Mouse (Mus musculus) cerebellum, adult 18-20 months (tissue): ENCODE data around the gene Accsl.

Experiments used
- DNase-seq, 2 experiments: peaks; one replicate each; pipeline ENCODE4 v3.0.0; 2021

Gene Accsl

DNA sequence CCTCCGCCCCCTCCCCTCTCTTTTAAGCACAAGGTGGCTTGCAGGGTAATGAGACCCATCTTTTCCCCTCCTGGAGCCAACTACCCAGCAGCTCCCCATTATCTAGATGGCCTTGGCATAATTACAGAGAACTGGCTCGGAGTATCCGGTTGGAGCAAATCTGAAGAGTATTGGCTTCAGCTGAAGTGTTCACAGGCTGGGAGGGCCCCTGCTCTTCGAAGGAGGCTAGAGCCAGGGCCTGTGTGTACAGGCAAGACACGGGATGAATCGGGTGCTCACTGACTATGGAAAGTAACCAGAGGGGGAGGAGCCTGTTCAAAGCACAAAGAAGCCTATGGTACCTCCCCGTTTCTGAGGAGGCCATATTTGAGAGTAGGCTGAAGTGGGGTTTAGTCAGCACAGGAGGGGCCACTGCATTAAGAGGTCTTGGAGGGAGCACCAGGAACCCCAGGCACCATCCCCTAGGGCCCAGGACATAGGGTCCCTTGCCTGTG, at the start of gene Accsl:
TSS of gene Accsl (minus strand) at position 51 of the 494 bp plus-strand sequence.
- no peak for DNase-seq

DNA sequence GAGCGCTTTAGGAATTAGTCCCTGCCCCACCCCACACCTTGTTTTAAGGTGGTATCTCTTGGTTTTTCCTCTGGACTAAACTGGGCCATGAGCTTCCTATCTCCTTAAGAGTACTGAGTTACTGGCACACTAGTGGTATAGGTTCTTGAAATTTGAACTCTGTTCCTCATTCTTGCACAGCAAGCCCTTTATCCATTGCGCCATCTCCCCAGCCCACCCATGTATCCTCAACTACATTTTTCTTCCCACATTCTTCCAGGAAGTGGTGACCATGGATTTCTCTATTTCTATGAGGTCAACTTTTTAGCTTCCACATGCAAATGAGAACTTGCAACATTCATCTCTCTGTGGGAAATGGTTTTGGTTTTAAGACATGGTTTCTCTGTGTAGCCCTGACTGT, 44.6 kb upstream of the Accsl start:
- DNase-seq = no peak

DNA sequence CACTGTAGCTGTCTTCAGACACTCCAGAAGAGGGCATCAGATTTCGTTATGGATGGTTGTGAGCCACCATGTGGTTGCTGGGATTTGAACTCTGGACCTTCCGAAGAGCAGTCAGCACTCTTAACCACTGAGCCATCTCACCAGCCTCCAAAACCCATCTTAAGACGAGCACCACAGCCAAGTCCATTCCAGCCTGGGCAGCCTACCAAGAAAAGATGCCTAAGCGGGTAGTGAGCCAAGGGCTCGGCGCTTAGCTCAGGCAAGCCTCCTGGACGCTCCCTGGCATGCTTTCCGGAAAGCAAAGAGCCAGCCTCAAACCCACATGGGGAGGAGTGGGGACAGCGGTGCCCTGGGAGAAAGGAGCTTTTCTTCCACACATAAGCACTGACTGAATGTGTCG, 43.0 kb upstream of the Accsl start:
- peak; percentile 64 to 69 for DNase-seq

DNA sequence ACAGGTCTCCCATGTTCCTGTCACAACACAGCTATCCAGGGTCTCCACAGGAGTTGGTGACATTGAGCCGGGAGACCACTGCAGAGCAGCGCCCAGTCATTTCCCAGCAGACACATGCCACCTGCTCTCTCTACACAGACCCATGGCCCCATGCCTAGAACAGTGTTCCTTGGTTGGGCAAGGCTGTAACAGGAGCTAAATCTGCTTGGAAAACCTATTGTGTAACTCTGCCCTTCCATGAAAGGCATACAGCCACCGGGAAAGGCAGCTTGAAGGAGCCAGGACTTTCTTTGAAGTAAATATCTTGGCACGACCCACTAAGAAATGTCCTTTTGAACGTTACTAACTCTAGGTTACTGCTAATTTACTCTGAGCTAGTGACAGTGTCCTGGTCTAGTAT, 40.8 kb upstream of the Accsl start:
- DNase-seq = no peak

DNA sequence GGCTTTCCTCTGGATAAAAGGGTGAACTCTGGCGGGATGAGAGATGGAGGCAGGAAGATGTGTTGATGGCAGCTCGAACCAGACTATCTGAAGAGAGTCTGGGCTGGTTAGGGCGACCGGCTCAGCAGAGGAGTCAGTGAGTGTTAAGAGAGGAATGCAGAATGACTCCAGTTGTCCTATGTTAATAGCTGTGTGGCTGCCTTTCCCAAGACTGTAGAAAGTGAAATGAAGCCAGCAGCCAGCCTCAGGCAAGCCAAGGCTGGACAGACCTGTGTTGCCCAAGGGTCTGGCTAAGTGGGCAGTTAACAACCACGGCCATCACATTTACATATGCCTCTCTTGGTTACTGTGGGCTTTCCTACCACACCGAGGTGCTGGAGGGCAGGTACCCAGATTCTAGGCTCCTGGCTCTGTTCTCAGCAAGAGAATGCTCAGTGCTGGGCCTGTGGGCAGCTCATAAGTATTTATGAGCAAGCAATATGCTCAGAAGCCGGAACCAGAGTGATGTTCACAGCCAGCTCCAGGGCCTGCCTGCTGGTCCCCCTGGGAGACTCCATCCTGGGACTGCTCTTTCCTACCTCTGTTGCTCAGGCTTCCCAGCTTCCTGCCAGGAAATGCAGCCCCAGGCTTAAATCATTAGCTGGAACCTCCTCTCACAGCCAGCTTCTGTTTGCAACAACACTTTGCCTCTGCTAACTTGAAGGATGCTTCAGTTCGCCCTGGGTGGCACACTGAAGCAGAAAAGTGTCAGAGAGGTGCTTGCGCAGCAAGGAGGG, 38.8 kb upstream of the Accsl start:
- DNase-seq = no peak

DNA sequence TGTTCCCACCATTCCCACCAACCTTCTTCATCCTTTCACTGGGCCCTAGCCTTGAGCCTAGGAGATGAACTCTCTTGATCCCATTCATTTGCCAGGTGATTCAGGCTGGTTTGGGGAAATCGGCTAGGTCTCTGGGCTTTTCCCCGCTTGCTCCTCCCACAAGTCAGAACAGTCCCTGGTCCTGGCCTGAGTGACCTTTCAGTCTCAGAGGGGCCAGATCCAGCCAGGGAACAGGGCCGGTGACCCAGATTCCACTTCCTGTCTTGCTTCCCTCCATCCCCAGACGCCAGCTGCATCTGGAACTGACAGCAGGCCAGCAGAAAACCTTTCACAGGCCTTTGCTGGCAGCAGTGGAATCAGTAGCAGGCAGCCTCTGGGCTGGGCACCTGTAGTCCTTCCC, 37.4 kb upstream of the Accsl start:
- DNase-seq = no peak

DNA sequence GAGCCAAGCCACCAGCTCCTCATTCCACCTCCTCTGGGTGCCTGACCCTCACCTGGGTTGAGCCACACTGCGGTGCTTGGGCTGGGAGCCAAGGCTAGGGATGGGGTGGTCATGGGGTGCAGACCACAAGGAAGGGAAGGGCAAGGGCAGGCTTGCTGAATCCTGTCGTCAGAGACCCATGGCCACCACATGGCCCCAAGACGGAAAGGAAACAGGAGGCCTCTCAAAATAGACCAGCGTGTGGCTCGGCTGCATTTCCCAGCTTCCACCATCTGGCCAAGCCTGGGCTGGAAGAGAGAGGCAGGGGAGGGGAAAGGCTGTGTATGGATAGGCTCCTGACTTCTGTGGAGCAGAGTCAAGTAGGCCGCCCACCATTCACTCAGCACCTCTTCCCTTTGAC, 34.5 kb upstream of the Accsl start:
- DNase-seq = peak; percentile 21 to 36

DNA sequence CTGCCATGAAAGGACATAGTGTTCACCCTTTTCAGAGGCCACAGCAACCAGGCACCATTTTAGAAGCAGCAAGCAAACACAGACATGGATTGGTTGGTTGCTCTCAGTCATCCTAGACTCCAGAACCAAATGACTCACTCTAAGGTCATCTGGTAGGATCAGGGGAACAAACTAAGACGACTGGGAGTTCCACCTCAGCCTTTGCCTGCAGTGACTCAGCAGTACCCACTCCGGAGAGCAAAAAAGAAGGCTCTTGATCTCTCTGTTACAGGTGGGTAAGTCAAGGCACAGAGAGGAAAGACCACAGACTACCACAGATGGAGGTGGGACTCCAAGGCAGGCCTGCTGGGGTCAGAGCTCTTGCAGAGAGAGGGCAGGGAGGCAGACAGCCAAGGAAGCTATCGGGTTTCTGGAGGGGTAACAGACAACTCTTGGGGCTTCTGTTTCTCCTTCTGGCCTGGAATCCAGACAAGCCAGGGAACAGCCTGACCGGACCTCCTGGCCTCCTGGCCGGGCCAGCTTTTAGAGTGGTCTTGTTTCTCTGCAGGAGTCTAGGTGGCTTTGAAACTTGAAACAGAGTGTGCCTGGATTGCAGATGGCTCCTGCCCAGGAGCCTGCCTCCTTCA, 33.8 kb upstream of the Accsl start:
- peak in 1 of 2 experiments; percentile 12 for DNase-seq

DNA sequence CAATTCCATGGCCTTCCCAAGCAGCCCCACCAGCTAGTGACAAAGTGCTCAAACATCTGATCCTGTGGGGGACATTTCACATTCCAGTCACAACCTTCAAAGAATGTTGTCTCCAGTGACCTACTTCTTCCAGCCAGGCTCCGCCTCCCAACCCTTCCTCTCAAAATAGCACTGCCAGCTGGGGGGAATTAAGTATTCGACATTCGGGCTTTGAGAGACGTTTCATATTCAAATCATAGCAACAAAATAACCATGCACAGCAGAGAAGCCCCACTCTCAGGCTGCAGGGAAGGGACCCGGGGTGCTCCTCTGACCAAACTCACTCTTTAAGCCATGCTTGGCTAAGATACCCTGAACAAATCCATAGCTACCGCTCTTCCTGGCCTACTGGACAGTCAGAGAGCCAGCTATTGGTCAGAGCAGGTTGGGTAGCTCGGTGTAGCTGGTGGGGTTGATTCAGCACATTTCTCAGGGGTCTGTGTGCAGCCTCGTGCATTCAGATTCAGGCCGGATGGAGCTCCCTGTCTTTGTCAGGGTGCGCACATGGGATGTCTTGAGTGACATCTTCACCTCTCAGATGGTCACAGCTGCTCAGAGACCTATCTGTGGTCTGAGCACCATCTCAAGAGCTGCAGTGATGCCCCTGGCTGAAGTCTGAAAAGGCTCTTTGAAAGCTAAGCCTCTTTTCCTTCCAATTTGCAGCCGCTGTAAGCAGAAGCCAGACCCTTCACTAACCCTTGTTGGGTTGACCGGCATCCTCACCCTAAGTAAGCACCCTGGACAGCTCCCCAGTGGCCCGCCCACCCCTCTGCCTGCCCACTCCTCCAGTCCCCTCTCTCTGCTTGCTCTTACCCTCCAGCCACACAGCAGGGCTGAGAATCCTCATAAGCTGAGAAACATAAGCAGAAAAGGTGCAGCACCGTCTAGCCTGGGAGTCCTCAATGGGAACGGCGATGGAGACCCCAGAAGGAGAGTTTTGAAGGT, 30.7 kb upstream of the Accsl start:
- peak in 1 of 2 experiments; percentile 19 for DNase-seq

DNA sequence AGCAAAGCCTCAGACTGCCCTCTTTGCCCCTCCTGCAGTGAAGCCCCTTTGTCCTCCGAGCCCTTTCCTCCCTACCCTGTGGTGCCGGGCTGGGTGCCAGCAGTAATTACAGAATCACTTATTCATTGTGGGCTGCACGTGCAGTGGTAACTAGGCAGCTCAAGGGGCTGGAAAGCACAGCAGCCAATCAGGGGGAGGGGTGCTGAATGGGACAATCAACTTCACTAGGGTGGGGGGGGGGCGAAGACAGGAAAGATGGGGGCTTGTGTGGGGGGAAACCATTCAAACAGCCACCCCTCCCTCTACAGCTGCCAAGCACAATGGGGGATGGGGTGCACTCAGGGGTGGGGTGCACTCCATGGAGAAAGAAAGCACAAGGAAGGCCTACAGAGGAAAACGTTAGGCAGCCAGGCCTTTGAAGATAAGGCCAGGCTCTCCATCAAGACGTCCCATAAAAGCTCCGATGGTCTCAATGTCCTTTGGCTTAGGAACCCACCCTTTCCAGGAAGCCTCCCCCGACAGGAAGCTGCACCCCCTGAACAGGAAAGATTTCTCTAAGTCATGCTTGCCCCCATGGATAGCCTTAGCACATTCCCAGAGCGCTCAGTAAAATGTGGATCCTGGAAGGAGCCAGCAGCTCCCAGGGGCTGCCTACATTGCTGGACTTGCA, 22.8 kb upstream of the Accsl start:
- DNase-seq = peak in 1 of 2 experiments; percentile 16

DNA sequence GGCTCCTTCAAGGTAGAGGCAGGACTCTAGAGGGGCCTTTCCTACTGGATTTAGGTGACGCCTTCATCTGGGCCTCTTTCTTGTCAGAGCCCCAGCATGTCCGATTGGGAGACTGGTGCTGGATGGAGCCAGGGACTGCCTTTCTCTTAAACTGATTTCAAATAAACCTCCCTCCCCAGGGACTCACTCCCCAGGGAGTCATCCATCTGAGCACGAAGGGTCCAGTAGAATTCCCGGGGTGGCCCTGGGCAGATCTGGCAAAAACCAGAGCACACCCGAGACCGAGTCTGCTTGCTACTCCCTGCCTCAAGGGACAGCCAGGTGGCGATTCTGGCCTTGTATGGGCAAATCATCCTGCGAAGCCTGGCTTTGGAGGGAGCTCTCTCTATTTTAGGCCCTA, 21.2 kb upstream of the Accsl start:
- DNase-seq = no peak

DNA sequence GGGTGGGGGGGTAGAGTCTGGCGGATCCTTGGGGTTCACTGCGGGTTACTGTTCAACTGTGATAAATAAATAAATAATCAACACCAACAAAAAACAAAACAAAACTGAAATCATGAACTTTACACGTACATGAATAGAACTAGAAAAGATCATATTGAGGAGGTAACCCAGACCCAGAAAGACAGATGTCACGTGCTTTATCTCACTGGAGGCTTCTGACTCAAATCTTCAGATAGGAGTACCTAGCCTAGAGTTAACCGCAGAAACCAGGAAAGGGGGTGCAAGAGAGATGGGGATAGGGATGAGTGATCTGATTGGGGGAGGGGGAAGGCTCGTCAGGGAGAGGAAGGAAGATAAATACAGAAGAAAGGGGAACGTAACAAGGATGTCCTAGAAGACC, 20.1 kb upstream of the Accsl start:
- DNase-seq = no peak

DNA sequence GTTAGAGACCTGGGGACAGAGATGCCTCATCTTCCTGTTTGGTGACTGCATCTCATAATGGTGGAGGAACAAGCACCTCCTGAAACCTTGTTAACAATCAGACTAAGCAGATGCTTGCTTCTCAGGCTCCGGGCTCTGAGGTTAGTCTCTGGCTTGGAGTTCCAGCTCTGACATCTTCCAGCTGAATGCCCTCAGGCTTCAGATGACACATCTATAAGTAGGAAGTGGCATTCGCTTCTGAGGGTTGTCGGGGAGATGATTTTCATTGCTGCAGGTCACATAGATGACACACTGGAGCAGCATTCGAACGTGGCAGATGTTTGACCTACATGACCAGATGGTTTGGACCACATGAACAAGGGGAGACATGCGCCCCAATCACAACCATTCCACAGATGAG, 19.4 kb upstream of the Accsl start:
- DNase-seq = no peak

DNA sequence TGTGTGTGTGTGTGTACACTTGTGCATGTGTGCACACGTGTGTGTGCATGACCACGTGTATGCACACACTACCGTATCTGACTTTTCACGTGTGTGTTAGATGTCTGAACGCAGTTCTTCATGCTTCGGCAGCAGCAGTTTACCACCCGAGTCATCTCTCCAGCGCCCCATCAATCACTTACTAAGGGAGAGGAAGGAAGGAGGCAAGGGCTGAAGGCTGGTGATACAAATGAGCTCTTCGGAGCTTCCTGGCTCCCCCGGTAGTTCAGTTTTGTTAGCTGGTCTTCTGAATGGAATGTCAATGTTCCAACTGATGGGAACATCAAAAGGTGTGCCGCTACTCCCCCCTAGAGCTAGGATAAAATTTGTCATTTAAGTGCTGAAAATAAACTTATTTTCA, 18.3 kb upstream of the Accsl start:
- DNase-seq = no peak

DNA sequence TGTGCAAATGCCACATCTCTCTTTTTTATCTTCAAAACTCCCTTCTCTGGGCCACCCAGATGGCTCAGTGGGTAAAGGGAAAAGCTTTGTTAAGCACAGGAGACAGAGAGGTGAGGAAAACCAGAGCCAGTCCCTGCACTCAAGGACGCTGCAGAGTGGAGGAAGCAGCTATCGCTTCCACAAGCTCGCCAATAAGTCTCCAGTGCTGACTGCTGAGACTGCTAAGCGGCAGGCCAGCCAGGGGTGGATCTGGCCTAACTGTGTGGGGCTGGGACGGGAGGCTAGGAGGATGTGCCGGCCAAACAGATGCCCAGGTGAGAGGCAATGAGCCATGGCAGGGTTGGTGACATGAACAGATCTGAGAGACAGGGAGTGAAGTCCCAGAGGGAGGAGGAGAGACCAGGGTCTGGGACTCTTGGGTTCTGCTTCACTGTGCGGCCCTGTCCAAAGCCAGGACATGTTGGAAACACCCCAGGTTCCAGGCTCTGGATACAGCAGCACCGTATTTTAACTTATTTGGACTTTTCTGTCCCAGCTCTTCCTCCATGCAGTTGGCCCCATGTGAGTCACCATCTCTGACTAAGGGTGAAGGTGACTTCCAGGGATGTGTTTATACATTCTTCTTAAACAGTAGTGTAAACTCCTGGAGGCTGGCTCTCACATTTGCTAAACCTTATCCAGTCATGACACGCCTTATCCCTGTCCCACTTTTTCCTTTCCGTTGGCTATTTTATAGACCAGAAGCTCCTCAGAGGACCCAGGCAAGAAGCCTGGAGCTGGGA, 17.2 kb upstream of the Accsl start:
- no peak for DNase-seq

DNA sequence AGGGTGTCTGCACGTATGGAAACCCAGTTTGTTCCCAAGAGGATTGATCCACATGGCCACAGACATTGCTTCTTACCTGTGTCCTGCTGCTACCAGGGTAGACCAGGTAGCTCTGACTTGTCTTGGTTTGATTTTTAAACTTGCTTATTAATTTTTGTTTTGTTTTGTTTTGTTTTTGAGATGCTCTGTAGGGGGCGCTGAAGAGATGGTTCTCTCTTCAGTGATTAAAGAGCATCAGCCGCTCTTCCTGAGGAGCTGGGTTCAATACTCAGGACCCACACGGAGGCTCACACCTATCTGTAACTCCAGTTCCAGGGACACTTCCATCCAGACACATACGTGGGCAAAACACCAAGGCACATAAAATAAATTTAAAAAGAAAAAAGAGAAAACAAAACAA, 14.1 kb upstream of the Accsl start:
- DNase-seq = peak in 1 of 2 experiments; percentile 14

DNA sequence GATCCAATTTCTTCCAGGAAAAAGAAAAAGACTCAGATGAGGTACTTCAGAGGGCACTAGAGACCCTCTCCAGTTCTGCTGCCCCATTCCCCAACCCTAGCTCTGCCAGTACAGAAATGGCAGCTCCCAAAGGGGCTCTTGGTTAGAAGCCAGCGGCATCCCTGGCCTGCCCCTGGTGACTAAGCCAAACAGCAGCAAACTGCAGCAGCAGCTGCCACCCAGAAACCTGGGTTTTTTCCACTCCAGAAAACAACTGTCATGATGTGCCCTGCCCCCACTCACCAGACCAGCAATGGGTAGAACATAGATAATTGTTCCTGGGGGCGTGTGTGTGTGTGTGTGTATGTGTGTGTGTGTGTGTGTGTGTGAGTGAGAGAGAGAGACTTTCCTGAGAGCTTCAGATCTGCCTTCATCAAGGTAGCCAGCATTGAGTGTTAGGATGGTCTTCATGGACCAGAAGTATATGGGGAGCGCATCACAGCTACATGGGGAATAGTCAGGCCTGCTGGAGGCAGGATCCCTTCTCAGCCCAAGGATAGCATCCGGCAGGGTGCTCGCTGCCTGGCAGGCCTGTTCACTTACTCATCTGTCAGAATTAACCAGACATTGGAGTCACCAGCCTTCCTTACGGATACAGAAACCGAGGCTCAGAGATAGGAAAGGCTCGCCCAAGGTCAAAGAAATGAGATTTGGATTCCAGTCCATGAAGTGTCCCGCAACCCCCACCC, 12.8 kb upstream of the Accsl start:
- DNase-seq = no peak

DNA sequence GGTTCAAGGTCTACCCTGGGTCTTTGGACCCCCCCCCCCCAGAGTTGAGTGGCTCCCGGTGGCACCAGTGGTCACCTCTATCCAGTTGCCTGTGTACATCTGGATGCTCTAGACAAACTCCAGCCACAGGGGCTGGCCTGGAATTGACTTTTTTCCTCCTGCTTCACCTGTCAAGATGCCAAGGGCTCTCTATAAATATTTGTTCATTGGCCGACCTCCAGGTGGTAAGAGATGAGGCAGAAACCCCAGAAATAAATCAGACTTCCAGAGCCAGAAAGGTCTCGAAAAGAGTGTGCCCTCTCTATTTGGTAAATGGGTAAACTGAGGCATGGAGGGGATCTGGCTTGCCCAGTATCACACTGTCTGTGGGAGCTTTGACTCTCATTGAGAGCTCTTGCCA, 12.0 kb upstream of the Accsl start:
- no peak for DNase-seq

DNA sequence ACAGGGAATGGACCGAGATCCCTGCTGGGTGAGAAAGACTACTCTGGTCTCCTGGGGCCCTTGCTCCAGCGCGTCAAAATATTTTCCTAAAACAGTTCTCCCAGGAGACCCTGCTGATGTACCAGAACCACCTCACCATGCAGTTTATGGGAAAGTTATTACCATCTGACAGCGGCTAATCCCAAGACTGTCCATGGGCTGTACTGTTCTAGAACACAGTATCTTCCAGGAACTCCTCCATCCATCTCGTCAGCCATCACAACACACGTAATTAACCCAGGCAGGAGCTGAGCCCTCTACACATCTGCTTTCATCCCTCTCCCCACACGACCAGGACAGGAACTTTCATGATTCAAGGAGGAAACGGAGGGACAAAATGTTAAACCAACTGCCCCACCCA, 11.5 kb upstream of the Accsl start:
- no peak for DNase-seq

DNA sequence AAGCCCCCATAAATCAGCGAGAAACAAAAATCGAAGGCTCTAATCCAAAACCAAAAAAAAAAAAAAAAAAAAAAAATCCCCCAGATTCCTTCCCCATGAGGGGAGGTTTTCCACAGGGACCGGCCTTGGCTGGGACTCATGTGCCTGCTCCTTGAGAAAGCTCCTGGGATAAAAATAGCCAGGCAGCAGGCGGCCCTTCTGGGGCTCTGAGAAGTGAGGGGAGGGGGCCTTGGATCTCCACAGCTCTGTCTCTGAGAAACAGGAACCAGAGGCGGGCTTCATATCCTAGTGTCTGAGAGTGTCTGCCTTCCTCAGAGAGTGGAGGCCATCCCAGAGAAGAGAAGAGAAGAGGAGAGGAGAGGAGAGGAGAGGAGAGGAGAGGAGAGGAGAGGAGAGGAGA, 8.0 kb upstream of the Accsl start:
- DNase-seq = no peak

DNA sequence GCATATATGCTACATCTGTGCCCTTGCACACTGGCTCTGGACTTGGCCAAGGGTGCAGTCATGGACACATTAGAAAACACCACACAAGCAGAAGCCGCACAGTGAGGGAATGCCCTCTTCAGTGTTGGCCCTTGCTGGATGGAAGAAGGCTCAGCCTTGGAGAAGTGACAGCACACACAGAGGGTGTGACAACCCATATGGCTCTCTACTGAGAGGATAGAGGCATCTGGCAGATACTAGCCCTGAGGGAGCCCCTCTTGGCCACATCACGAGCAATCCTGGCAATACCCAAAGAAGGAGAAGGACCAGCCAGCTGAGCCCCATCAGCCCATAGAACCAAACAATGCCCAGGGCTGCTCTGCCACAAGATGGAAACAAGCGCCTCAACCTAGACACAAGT, 5.6 kb upstream of the Accsl start:
- DNase-seq = no peak

DNA sequence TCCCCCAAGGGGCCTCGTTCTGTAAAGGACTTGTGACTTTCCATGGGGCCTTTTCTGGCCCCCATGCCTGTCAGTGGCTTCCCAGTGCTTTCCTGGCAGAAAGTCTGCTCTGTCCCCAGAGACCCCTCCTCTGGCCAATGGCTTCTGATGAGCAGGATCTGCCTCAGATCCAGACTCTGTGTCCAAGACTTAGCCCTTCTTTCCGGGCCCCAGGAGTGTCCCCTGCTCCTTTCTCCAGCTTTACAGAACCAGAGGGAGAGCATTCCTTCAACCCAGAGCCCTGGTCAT, 5.2 kb upstream of the Accsl start:
- DNase-seq = no peak
